Mouse (Mus musculus): ENCODE measurements around the gene Ereg. TPM values are rescaled to one million over a fixed set of nuclear protein-coding genes. Genes with fewer than 3 reads are reported as not detected.

Ereg gene
- polyA plus RNA-seq, 1 experiment from 2014 or later = not detected

DNA sequence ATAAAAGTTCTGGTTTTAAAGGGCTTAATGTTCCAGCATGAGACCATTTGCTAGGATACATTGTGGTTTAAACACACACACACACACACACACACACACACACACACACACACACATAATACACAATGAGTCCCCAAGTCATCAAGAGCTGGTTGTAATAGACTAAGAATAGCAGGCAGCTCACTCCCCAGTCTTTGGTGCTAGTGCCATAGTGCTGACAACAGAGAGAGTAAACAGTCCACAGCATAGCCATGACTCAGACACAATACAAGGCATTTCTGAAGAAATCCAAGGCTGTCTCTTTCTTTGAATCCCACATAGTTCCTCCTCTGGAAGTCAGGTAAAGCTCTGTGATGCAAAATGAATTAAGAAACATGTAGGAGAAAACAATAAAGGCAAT lies 44.2 kb downstream of the Ereg start:
- H3K9me3 ChIP-seq (ENCODE audit: control insufficient read depth, low read length) = no peaks in the 10 kb centered on the region
- no peaks in the 10 kb centered on the region for H3K4me1 ChIP-seq (ENCODE audit: control insufficient read depth, insufficient read depth, low read length)
- H3K9ac ChIP-seq (ENCODE audit: low read length) = no peak overlapping the region
- DNase-seq (ENCODE audit: low spot score) = no peak
- no peaks in the 10 kb centered on the region for H3K36me3 ChIP-seq (ENCODE audit: control insufficient read depth, insufficient read depth, low read length)
- no peaks in the 10 kb centered on the region for H3K27me3 ChIP-seq (ENCODE audit: control insufficient read depth, insufficient read depth, low read length)
- ATAC-seq (ENCODE audit: insufficient number of reproducible peaks, low FRiP score, low TSS enrichment, low read depth) = no peak
- H3K4me2 ChIP-seq (ENCODE audit: low read depth, severe bottlenecking) = no peak overlapping the region
- no peak overlapping the region for H3K4me3 ChIP-seq (ENCODE audit: low read depth, low read length)
- no peak overlapping the region for H3K27ac ChIP-seq (replicated peaks; ENCODE audit: low read depth, low read length)

DNA sequence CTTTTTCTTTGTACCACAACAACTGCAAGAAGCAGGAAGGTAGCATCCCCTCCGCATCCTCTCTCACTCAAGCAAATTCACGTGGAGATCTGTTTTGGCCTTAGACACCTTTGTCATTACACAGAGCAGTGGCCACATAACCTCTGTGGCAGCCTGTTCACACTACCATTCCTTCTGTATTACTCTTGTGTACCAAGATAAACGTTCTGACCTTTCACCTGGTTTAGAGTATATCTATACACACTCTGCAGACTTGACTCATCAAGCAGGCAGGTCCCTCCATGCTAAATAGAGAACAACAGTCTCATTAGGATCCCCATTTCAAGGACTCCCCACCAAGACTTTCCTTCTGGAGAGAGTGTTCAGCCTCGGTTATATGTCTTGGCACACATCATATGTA lies 49.0 kb downstream of the Ereg start:
- Histone ChIP-seq H3K4me1 (ENCODE audit: control insufficient read depth, insufficient read depth, low read length) (no peaks in the 10 kb centered on the region), H3K9ac (ENCODE audit: low read length) (no peak overlapping the region), H3K36me3 (ENCODE audit: control insufficient read depth, insufficient read depth, low read length) (no peaks in the 10 kb centered on the region), H3K9me3 (ENCODE audit: control insufficient read depth, low read length) (no peaks in the 10 kb centered on the region), H3K27ac (replicated peaks; ENCODE audit: low read depth, low read length) (no peak overlapping the region), H3K27me3 (ENCODE audit: control insufficient read depth, insufficient read depth, low read length) (no peaks in the 10 kb centered on the region), H3K4me2 (ENCODE audit: low read depth, severe bottlenecking) (no peak overlapping the region), H3K4me3 (ENCODE audit: low read depth, low read length) (no peak overlapping the region)
- DNase-seq (ENCODE audit: low spot score) (no peak), ATAC-seq (ENCODE audit: insufficient number of reproducible peaks, low FRiP score, low TSS enrichment, low read depth) (no peak)
- WGBS = 75% methylated on average over 4 of the region's 4 CpGs

DNA sequence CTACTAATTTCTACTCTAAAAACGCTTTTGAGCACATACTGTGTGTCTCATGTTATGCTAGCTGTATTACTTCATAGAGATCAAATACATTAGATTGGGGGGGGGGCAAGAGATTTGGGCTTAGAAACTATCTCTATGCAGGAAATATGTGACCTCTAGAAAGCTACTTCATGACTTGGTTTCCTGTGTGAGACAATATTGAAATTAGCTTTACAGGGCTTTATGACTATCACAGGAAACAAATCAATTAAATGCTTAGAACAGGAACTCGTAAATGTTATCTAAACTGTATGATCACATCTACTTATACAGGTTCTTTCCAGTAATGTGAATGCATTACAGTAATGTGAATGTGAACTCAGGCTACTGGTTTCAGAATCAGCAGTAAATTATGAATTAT lies 49.7 kb downstream of the Ereg start:
- Histone ChIP-seq H3K27ac (replicated peaks; ENCODE audit: low read depth, low read length) (no peak overlapping the region), H3K27me3 (ENCODE audit: control insufficient read depth, insufficient read depth, low read length) (no peaks in the 10 kb centered on the region), H3K9ac (ENCODE audit: low read length) (no peak overlapping the region), H3K9me3 (ENCODE audit: control insufficient read depth, low read length) (no peaks in the 10 kb centered on the region), H3K4me3 (ENCODE audit: low read depth, low read length) (no peak overlapping the region), H3K36me3 (ENCODE audit: control insufficient read depth, insufficient read depth, low read length) (no peaks in the 10 kb centered on the region), H3K4me2 (ENCODE audit: low read depth, severe bottlenecking) (no peak overlapping the region), H3K4me1 (ENCODE audit: control insufficient read depth, insufficient read depth, low read length) (no peaks in the 10 kb centered on the region)
- WGBS = 73% methylated on average over 2 of the region's 2 CpGs
- DNase-seq (ENCODE audit: low spot score) (no peak), ATAC-seq (ENCODE audit: insufficient number of reproducible peaks, low FRiP score, low TSS enrichment, low read depth) (no peak)

DNA sequence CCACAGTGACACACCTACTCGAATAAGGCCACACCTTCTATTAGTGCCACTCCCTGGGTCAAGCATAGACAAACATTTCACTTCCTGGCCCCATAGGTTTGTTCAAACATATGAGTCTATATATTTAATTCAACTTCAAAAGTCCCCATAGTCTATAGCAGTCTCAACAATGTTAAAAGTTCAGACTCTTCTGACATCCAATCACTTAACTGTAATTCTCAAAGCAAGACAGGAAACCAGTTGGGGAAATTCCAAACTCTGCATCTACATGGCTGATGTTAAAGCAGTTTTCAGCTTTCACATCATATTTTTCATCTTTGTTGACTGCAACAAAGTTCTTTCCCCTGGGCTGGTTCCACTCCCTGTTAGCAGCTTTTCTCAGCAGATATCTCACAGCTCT lies 52.2 kb downstream of the Ereg start:
- Histone ChIP-seq H3K4me3 (ENCODE audit: low read depth, low read length) (no peak overlapping the region), H3K27me3 (ENCODE audit: control insufficient read depth, insufficient read depth, low read length) (no peaks in the 10 kb centered on the region), H3K4me2 (ENCODE audit: low read depth, severe bottlenecking) (no peak overlapping the region), H3K9me3 (ENCODE audit: control insufficient read depth, low read length) (no peaks in the 10 kb centered on the region), H3K27ac (replicated peaks; ENCODE audit: low read depth, low read length) (no peak overlapping the region), H3K4me1 (ENCODE audit: control insufficient read depth, insufficient read depth, low read length) (no peaks in the 10 kb centered on the region), H3K9ac (ENCODE audit: low read length) (no peak overlapping the region), H3K36me3 (ENCODE audit: control insufficient read depth, insufficient read depth, low read length) (no peaks in the 10 kb centered on the region)
- DNase-seq (ENCODE audit: low spot score) = no peak
- no peak for ATAC-seq (ENCODE audit: insufficient number of reproducible peaks, low FRiP score, low TSS enrichment, low read depth)
- WGBS = 86% methylated on average over 1 of the region's 1 CpGs

DNA sequence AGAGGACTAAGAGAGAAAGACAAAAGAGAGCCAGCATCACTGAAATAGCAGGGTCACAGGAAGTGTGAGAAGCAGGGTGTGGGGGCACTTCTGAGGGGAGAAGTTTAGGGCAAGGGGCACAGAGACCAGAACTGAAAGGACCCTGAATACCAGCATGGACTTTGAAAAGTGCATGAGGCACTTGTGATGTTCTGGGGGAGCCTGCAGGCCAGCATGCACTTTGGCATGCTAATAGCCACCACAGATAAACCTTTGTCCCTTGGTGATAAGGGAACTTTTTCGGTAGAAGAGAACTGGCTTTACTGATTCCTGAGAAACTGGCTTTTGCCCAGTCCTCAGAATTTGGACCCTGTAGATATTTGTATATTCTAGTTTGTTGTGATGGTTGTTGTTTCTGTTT lies 60.5 kb downstream of the Ereg start:
- ATAC-seq (ENCODE audit: insufficient number of reproducible peaks, low FRiP score, low TSS enrichment, low read depth) (no peak), DNase-seq (ENCODE audit: low spot score) (no peak)
- H3K9ac ChIP-seq (ENCODE audit: low read length) = no peak overlapping the region

DNA sequence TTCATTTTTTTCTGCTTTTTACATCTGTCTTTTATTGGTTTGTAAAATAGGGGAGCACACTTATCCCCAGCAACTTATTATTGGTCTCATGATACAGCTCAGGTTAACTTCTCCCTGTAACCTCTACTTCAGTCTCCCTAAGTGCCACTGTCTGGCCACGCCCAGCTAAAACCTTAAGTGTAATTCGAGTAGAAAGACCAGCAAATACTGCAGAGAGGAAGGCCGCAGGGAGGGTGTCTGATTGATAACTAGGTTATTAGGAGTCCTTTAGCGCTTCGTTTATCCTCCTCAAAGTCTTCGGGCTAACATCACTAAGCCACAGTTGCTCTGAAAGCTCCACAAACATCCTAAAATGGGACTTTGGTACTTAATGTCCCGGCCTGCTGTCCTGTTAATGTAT lies 64.5 kb downstream of the Ereg start:
- no peaks in the 10 kb centered on the region for H3K36me3 ChIP-seq (ENCODE audit: control insufficient read depth, insufficient read depth, low read length)
- peak overlapping the region; percentile 88 for H3K4me2 ChIP-seq (ENCODE audit: low read depth, severe bottlenecking)
- H3K4me3 ChIP-seq (ENCODE audit: low read depth, low read length) = peak overlapping the region; percentile 50
- no peak overlapping the region for H3K9ac ChIP-seq (ENCODE audit: low read length)
- 2% methylated on average over 7 of the region's 7 CpGs for WGBS
- DNase-seq (ENCODE audit: low spot score) = peak; percentile 33
- peaks cover 14% of the 10 kb centered on the region; the same call in 1 of the 2 replicates for H3K27me3 ChIP-seq (ENCODE audit: control insufficient read depth, insufficient read depth, low read length)
- no peaks in the 10 kb centered on the region for H3K9me3 ChIP-seq (ENCODE audit: control insufficient read depth, low read length)
- H3K27ac ChIP-seq (replicated peaks; ENCODE audit: low read depth, low read length) = no peak overlapping the region
- no peaks in the 10 kb centered on the region for H3K4me1 ChIP-seq (ENCODE audit: control insufficient read depth, insufficient read depth, low read length)
- no peak for ATAC-seq (ENCODE audit: insufficient number of reproducible peaks, low FRiP score, low TSS enrichment, low read depth)

More for the DNA sequence above, 60.5 kb downstream of the Ereg start:
- 45% methylated on average over 1 of the region's 1 CpGs for WGBS
- Histone ChIP-seq H3K9me3 (ENCODE audit: control insufficient read depth, low read length) (no peaks in the 10 kb centered on the region), H3K27ac (replicated peaks; ENCODE audit: low read depth, low read length) (no peak overlapping the region), H3K36me3 (ENCODE audit: control insufficient read depth, insufficient read depth, low read length) (no peaks in the 10 kb centered on the region), H3K27me3 (ENCODE audit: control insufficient read depth, insufficient read depth, low read length) (peaks cover 3% of the 10 kb centered on the region; the same call in 1 of the 2 replicates), H3K4me1 (ENCODE audit: control insufficient read depth, insufficient read depth, low read length) (no peaks in the 10 kb centered on the region), H3K4me2 (ENCODE audit: low read depth, severe bottlenecking) (no peak overlapping the region), H3K4me3 (ENCODE audit: low read depth, low read length) (no peak overlapping the region)

DNA sequence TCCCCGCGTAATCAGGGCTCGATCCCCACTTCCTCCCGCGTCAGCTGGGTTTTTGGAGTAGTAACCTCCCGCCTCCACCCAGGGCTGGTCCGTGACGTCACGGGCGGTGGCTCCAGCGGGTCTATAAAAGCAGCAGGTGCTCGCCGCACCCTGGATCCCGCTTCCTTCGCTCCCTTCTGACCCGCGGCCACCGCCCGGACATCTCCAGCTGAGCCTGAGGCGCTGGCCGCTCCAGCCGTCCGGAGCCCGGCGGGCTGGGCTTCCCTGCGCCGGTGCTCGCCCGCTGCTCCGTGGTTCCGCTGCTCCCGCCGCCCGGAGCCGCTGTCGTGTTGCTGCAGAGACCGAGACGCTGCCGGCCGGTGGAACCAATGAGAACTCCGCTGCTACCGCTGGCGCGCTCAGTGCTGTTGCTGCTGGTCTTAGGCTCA lies 65.0 kb downstream of the Ereg start, which contains the start of gene Areg:
Gene Areg, plus strand, starts transcription at position 154 of the 428 bp plus-strand sequence.
- Histone ChIP-seq H3K27me3 (ENCODE audit: control insufficient read depth, insufficient read depth, low read length) (peaks cover 14% of the 10 kb centered on the region; the same call in 1 of the 2 replicates), H3K4me2 (ENCODE audit: low read depth, severe bottlenecking) (peak within 1 kb of the TSS; percentile 88), H3K9me3 (ENCODE audit: control insufficient read depth, low read length) (no peaks in the 10 kb centered on the region), H3K9ac (ENCODE audit: low read length) (peak within 1 kb of the TSS; percentile 40; the same call in 1 of the 2 replicates), H3K4me3 (ENCODE audit: low read depth, low read length) (peak within 1 kb of the TSS; percentile 50), H3K4me1 (ENCODE audit: control insufficient read depth, insufficient read depth, low read length) (no peaks in the 10 kb centered on the region), H3K27ac (replicated peaks; ENCODE audit: low read depth, low read length) (no peak within 1 kb of the TSS), H3K36me3 (ENCODE audit: control insufficient read depth, insufficient read depth, low read length) (no peaks in the 10 kb centered on the region)
- DNase-seq (ENCODE audit: low spot score) = peak; percentile 71
- WGBS = under 1% methylated on average over 44 of the region's 44 CpGs
- ATAC-seq (ENCODE audit: insufficient number of reproducible peaks, low FRiP score, low TSS enrichment, low read depth) = peak; percentile 75

DNA sequence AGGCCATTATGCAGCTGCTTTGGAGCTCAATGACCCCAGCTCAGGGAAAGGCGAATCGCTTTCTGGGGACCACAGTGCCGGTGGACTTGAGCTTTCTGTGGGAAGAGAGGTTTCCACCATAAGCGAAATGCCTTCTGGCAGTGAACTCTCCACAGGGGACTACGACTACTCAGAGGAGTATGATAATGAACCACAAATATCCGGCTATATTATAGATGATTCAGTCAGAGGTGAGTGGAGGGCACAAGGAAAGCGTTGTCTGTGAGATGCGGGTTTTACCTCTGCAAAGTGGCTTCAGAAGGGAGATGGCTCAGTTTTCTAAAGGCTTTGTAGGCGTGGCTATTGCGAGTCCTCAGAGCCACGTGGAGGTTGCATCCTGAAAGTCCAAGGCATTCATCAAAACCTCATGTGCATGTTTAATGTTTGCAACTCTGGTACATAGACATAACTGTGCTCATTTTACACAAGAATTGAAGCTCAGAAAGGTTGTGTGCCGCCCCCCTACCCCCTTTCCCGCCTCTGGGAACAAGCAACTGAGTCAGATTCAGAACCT lies 66.5 kb downstream of the Ereg start:
- H3K4me1 ChIP-seq (ENCODE audit: control insufficient read depth, insufficient read depth, low read length) = no peaks in the 10 kb centered on the region
- H3K4me3 ChIP-seq (ENCODE audit: low read depth, low read length) = no peak overlapping the region
- H3K36me3 ChIP-seq (ENCODE audit: control insufficient read depth, insufficient read depth, low read length) = no peaks in the 10 kb centered on the region
- no peak overlapping the region for H3K9ac ChIP-seq (ENCODE audit: low read length)
- peaks cover 14% of the 10 kb centered on the region; the same call in 1 of the 2 replicates for H3K27me3 ChIP-seq (ENCODE audit: control insufficient read depth, insufficient read depth, low read length)
- H3K27ac ChIP-seq (replicated peaks; ENCODE audit: low read depth, low read length) = no peak overlapping the region
- no peaks in the 10 kb centered on the region for H3K9me3 ChIP-seq (ENCODE audit: control insufficient read depth, low read length)
- ATAC-seq (ENCODE audit: insufficient number of reproducible peaks, low FRiP score, low TSS enrichment, low read depth) (no peak), DNase-seq (ENCODE audit: low spot score) (no peak)
- no peak overlapping the region for H3K4me2 ChIP-seq (ENCODE audit: low read depth, severe bottlenecking)
- 54% methylated on average over 13 of the region's 13 CpGs for WGBS
